Mouse (Mus musculus): ENCODE results near the gene Kif5a. TPM values are rescaled to one million over a fixed set of nuclear protein-coding genes. Genes with fewer than 3 reads are reported as not detected.

Gene Kif5a
- total and polyA plus RNA-seq, 3 experiments, result 0.34 to 2.2 (median 0.45) TPM

DNA sequence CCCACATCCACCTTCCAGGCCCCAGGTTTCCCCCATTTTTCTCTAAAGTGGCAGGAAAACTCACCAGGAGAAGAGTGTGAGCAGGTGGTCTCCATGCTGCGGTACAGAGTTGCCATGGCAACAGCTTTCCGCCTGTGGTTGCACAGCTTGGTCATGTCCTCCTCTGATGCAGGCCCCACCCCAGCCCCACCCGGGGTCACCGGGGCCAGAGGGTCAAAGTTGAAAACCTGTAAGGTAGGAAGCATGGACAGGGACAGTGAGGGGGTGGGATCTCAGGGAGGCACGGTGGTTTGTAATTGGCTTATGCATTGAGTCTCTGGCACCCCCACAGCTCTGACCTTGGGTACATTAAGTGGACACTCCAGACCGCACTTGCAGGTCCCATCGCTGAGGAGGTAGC is 23.6 kb upstream of the Kif5a start:
- no peak overlapping the region; the same call in 1 of the 2 replicates for H3K27ac ChIP-seq
- H3K4me1 ChIP-seq (ENCODE audit: control insufficient read depth, insufficient read depth, low read length), result peaks cover 17% of the 10 kb centered on the region
- DNase-seq, result no peak
- no peaks in the 10 kb centered on the region for H3K27me3 ChIP-seq (ENCODE audit: control insufficient read depth, insufficient read depth, low read length)
- TF ChIP-seq CTCF (IDR thresholded peaks at IDR 0.05), result no peak
- no peak overlapping the region for H3K4me3 ChIP-seq
- H3K79me2 ChIP-seq (replicated peaks; ENCODE audit: control insufficient read depth, insufficient read depth, low read length), result no peaks in the 10 kb centered on the region
- intact Hi-C loops (cut with DNase I), result no loop called here
- no peak overlapping the region for H3K9ac ChIP-seq (ENCODE audit: low read depth, low read length)
- no peaks in the 10 kb centered on the region for H3K36me3 ChIP-seq (ENCODE audit: control insufficient read depth, insufficient read depth, low read length)
- 55% methylated on average over 7 of the region's 7 CpGs for WGBS

DNA sequence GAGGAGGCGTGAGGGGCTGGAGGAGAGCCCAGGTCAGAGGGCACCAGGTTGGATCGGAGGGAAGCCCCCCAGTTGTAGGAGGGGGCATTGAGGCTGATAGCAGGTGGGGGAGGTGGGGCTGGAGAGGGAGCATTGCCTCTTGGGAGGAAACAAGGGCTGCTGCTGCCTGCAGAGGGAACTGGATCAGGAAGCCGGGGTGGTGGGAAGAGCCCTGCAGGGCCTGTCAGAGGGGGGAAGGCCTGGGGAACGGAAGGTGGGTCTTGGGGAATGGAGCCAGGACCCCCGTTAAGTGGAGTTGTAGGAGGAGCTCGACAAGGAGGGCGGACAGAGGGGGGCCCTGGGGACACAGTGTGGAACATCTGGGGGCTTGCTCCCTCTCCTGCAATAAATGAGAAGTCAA is 23.0 kb upstream of the Kif5a start:
- no peak for TF ChIP-seq POLR2A (IDR thresholded peaks at IDR 0.05; ENCODE audit: insufficient read depth, low read depth, low read length)
- TF ChIP-seq CTCF (IDR thresholded peaks at IDR 0.05), result no peak
- TF ChIP-seq EP300 (IDR thresholded peaks at IDR 0.05; ENCODE audit: insufficient read depth, low read depth, low read length), result no peak
- Histone ChIP-seq H3K4me1 (ENCODE audit: control insufficient read depth, insufficient read depth, low read length) (peaks cover 15% of the 10 kb centered on the region), H3K79me2 (replicated peaks; ENCODE audit: control insufficient read depth, insufficient read depth, low read length) (no peaks in the 10 kb centered on the region), H3K4me3 (no peak overlapping the region), H3K9ac (ENCODE audit: low read depth, low read length) (no peak overlapping the region), H3K36me3 (ENCODE audit: control insufficient read depth, insufficient read depth, low read length) (no peaks in the 10 kb centered on the region), H3K27me3 (ENCODE audit: control insufficient read depth, insufficient read depth, low read length) (no peaks in the 10 kb centered on the region), H3K27ac (no peak overlapping the region)
- intact Hi-C loops (cut with DNase I), result no loop called here
- no peak for DNase-seq
- 43% methylated on average over 7 of the region's 7 CpGs for WGBS

DNA sequence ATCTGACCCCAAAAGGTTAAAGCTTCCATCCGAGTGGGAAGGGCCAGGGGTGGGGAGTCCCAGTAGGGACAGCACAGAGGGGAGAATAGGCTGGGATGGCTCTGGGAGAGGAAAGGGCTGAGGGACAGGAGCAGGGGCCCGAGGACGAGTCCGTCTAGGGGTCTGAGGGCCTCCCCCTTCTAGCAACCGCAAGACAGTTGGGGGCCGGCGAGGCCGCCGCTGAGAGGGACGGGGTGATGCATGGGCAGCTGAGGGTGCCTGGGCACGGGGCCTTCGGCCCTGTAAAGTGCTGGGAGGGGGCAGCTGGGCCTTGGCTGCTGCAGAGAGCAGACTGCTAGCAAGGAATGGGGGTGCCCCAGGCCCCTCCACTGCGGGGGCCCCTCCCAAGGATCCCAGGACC is 22.5 kb upstream of the Kif5a start:
- TF ChIP-seq EP300 (IDR thresholded peaks at IDR 0.05; ENCODE audit: insufficient read depth, low read depth, low read length), result no peak
- TF ChIP-seq CTCF (IDR thresholded peaks at IDR 0.05), result no peak
- TF ChIP-seq POLR2A (IDR thresholded peaks at IDR 0.05; ENCODE audit: insufficient read depth, low read depth, low read length), result no peak
- H3K27ac ChIP-seq, result no peak overlapping the region
- H3K4me1 ChIP-seq (ENCODE audit: control insufficient read depth, insufficient read depth, low read length), result peaks cover 15% of the 10 kb centered on the region
- no peaks in the 10 kb centered on the region for H3K79me2 ChIP-seq (replicated peaks; ENCODE audit: control insufficient read depth, insufficient read depth, low read length)
- WGBS, result 83% methylated on average over 13 of the region's 13 CpGs
- H3K9ac ChIP-seq (ENCODE audit: low read depth, low read length), result no peak overlapping the region
- no peak overlapping the region for H3K4me3 ChIP-seq
- H3K27me3 ChIP-seq (ENCODE audit: control insufficient read depth, insufficient read depth, low read length), result no peaks in the 10 kb centered on the region
- peak in 1 of 2 experiments; percentile 38 for DNase-seq
- no peaks in the 10 kb centered on the region for H3K36me3 ChIP-seq (ENCODE audit: control insufficient read depth, insufficient read depth, low read length)
- intact Hi-C loops (cut with DNase I), result no loop called here

DNA sequence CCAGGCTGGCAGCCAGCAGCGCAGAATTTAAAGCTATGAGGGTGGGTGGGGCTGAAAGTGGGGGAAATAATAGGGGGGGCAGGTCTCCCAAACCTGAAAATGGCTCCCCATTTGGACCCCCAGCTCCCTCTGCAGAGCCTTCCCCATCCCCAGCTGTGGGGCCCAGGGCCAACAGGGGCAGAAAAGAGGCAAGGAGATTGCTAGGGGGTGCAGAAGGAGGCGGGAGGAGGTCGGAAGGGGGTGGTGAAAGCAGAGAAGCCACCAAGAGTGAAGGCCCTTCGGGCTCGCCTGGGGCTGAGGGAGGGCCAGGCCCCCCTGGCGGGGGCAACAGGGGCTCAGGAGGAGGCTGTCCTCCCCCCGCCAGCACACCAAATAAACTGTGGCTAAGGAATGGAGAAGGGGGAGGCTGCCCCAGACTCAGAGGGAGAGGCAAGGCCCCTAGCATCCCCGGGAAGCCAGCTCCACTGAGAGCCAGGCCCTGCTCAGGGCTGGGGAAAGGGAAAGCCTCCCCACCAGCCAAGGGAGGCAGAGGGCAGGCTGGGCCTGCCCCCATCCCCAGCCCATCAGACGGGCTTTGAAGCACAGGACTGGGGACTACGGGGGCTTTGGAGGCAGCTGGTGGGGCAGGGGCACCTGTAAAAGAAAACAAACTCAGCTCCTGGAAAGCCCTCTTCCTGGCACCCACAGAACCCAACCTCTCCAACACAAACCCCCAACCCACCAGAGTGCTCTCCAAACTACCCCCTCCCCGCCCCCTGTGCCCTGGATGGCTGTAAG is 21.8 kb upstream of the Kif5a start:
- no peaks in the 10 kb centered on the region for H3K36me3 ChIP-seq (ENCODE audit: control insufficient read depth, insufficient read depth, low read length)
- intact Hi-C loops (cut with DNase I), result no loop called here

DNA sequence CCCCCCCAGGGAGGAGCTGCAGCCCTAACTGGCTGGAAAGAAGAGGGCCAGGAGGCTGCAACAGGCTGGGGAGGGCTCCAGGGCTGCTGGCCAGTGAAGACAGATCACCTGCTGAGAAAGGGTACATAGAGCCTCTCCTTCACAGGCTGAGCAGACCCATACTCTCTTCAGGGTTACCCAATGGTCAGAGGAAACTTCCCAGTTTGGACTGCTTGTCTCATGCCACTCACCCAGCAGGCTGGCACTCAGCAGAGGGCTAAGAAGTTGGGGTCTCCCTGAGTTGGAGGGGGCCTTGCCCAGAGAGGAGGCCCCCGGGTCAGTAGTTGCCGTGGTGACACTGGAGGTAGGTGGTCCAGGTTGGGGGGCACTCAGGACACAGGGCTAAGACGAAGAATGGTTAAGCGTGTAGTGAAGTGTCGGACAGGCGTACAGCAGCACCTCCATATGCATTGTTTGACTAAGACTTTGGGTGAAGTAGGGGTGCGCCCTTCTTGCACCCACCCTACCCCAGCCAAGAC is 21.0 kb upstream of the Kif5a start:
- Histone ChIP-seq H3K79me2 (replicated peaks; ENCODE audit: control insufficient read depth, insufficient read depth, low read length) (no peaks in the 10 kb centered on the region), H3K4me3 (no peak overlapping the region), H3K9ac (ENCODE audit: low read depth, low read length) (no peak overlapping the region), H3K27me3 (ENCODE audit: control insufficient read depth, insufficient read depth, low read length) (no peaks in the 10 kb centered on the region), H3K4me1 (ENCODE audit: control insufficient read depth, insufficient read depth, low read length) (peaks cover 11% of the 10 kb centered on the region), H3K36me3 (ENCODE audit: control insufficient read depth, insufficient read depth, low read length) (no peaks in the 10 kb centered on the region), H3K27ac (no peak overlapping the region)
- WGBS, result 94% methylated on average over 7 of the region's 7 CpGs
- intact Hi-C loops (cut with DNase I), result no loop called here
- DNase-seq, result no peak
- TF ChIP-seq EP300 (IDR thresholded peaks at IDR 0.05; ENCODE audit: insufficient read depth, low read depth, low read length) (no peak), POLR2A (IDR thresholded peaks at IDR 0.05; ENCODE audit: insufficient read depth, low read depth, low read length) (no peak), CTCF (IDR thresholded peaks at IDR 0.05) (no peak)

More for the DNA sequence above, 21.8 kb upstream of the Kif5a start:
- TF ChIP-seq EP300 (IDR thresholded peaks at IDR 0.05; ENCODE audit: insufficient read depth, low read depth, low read length), result no peak
- TF ChIP-seq POLR2A (IDR thresholded peaks at IDR 0.05; ENCODE audit: insufficient read depth, low read depth, low read length), result no peak
- no peak overlapping the region for H3K4me3 ChIP-seq
- no peak overlapping the region for H3K9ac ChIP-seq (ENCODE audit: low read depth, low read length)
- H3K27ac ChIP-seq, result no peak overlapping the region
- peaks cover 15% of the 10 kb centered on the region for H3K4me1 ChIP-seq (ENCODE audit: control insufficient read depth, insufficient read depth, low read length)
- no peaks in the 10 kb centered on the region for H3K27me3 ChIP-seq (ENCODE audit: control insufficient read depth, insufficient read depth, low read length)
- WGBS, result 84% methylated on average over 10 of the region's 11 CpGs
- H3K79me2 ChIP-seq (replicated peaks; ENCODE audit: control insufficient read depth, insufficient read depth, low read length), result no peaks in the 10 kb centered on the region
- no peak for DNase-seq

DNA sequence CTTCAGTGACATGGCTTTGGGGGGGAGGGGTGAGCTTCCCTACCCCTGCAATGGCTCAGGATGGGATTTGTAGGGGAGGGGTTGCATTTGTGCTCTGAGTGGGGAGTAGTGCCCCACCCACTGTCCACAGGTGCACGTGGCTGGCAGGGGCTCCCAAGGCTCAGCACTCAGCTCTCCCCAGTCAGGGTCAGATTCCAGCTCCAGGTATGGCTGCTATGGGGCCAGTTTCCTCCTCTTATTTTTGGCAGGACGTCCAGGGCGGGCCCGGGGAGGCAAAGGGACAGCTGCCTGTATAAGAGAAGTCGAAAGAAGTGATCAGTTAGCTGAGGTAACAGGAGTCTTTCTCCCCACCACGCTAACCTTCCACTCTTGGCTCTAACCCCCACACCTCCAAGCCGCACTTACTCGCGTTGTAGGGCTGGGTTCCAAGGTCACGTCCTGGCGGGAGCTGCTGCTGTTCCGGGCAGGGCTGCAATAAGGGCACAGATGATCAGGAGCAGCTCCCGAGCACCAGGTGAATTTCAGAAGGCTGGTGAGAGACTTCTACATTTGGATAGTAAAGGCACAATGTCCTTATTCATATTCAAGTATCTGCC is 19.6 kb upstream of the Kif5a start:
- Histone ChIP-seq H3K36me3 (ENCODE audit: control insufficient read depth, insufficient read depth, low read length) (no peaks in the 10 kb centered on the region), H3K27me3 (ENCODE audit: control insufficient read depth, insufficient read depth, low read length) (no peaks in the 10 kb centered on the region), H3K9ac (ENCODE audit: low read depth, low read length) (no peak overlapping the region), H3K4me3 (no peak overlapping the region), H3K27ac (no peak overlapping the region), H3K4me1 (ENCODE audit: control insufficient read depth, insufficient read depth, low read length) (peaks cover 10% of the 10 kb centered on the region), H3K79me2 (replicated peaks; ENCODE audit: control insufficient read depth, insufficient read depth, low read length) (no peaks in the 10 kb centered on the region; the same call in 1 of the 2 replicates)
- TF ChIP-seq POLR2A (IDR thresholded peaks at IDR 0.05; ENCODE audit: insufficient read depth, low read depth, low read length), result no peak
- TF ChIP-seq CTCF (IDR thresholded peaks at IDR 0.05), result no peak
- no peak for TF ChIP-seq EP300 (IDR thresholded peaks at IDR 0.05; ENCODE audit: insufficient read depth, low read depth, low read length)
- 33% methylated on average over 13 of the region's 13 CpGs for WGBS
- intact Hi-C loops (cut with DNase I), result no loop called here
- DNase-seq, result peak; percentile 36 to 49
